Mouse (Mus musculus) midbrain, embryonic 11.5 days (tissue): ENCODE data around the gene Rbm20. TPM values are rescaled to one million over a fixed set of nuclear protein-coding genes. Genes with fewer than 3 reads are reported as not detected.
"Not testable (repeated sequence)": the region's sequence is repeated elsewhere in the genome, so short reads cannot be mapped to it uniquely, and the experiment has no call there.

Source experiments
- ATAC-seq: fragments of 200-750 bp; cut with Nextera tagmentation; 2 replicates; pipeline ENCODE4 v1.8.0; 2017; ENCODE audit warnings: moderate TSS enrichment, moderate library complexity; ENCODE audit not compliant: low FRiP score
- DNase-seq: peaks from one replicate; pipeline ENCODE4 v3.0.0; 2015; ENCODE audit warnings: low spot score; ENCODE audit errors: missing footprints
- H3K27ac ChIP-seq: fragments of 300-500 bp; sonication (generic); 2 replicates; pipeline ENCODE4 v1.5.1; 2014; ENCODE audit warnings: low read depth, low read length
- H3K27me3 ChIP-seq: fragments of 300-500 bp; sonication (generic); 2 replicates; pipeline ENCODE4 v1.6.1; 2014; ENCODE audit warnings: mild to moderate bottlenecking, low read length, moderate library complexity, mixed read lengths; ENCODE audit not compliant: control insufficient read depth, insufficient read depth
- H3K36me3 ChIP-seq: fragments of 300-500 bp; sonication (generic); 2 replicates; pipeline ENCODE4 v1.6.1; 2014; ENCODE audit warnings: mild to moderate bottlenecking, low read length, moderate library complexity, mixed read lengths; ENCODE audit not compliant: control insufficient read depth, insufficient read depth
- H3K4me1 ChIP-seq: fragments of 300-500 bp; sonication (generic); 2 replicates; pipeline ENCODE4 v1.6.1; 2014; ENCODE audit warnings: low read length; ENCODE audit not compliant: control insufficient read depth, insufficient read depth
- H3K4me2 ChIP-seq: fragments of 300-500 bp; sonication (generic); 2 replicates; pipeline ENCODE4 v1.6.1; 2014; ENCODE audit warnings: mild to moderate bottlenecking, moderate library complexity
- H3K4me3 ChIP-seq: fragments of 300-500 bp; sonication (generic); 2 replicates; pipeline ENCODE4 v1.5.1; 2014; ENCODE audit warnings: low read depth, low read length
- H3K9ac ChIP-seq: fragments of 300-500 bp; sonication (generic); 2 replicates; pipeline ENCODE4 v1.6.1; 2014; ENCODE audit warnings: low read length
- H3K9me3 ChIP-seq: fragments of 300-500 bp; sonication (generic); 2 replicates; pipeline ENCODE4 v1.6.1; 2016; ENCODE audit warnings: low read length; ENCODE audit not compliant: control insufficient read depth
- WGBS: fragments of 180-500 bp; shearing (Covaris S2); extraction: QIAGEN DNeasy Blood & Tissue Kit; methylation state at CpG from one replicate; pipeline ENCODE4 v1.1.7; 2014; 5-methylcytosine and 5-hydroxymethylcytosine counted together
- polyA plus RNA-seq: library from polyadenylated mRNA; unstranded; fragments of >200 nt; fragmentation: Nextera tagmentation; extraction: Ambion mirVana; gene quantifications from 2 replicates; pipeline ENCODE4 v1.2.1, GENCODE M21; 2014

The Rbm20 gene
- polyA plus RNA-seq, 1 experiment from 2014 or later, result 1.0 TPM

- 85% methylated on average over 10 of the region's 10 CpGs for WGBS
- H3K9me3 ChIP-seq, result no peaks in the 10 kb centered on the region
- ATAC-seq, result no peak
Observed at GRCm38 (mm10) chr19:53797770-53798169, 120.7 kb downstream of the Rbm20 start.

GRCm38 (mm10) chr19:53799885-53800284 lies 122.8 kb downstream of the Rbm20 start:
- Histone ChIP-seq H3K36me3 (no peaks in the 10 kb centered on the region), H3K4me2 (no peak overlapping the region), H3K27me3 (no peaks in the 10 kb centered on the region), H3K27ac (no peak overlapping the region), H3K9ac (no peak overlapping the region), H3K4me1 (no peaks in the 10 kb centered on the region), H3K9me3 (no peaks in the 10 kb centered on the region), H3K4me3 (no peak overlapping the region)
- ATAC-seq (no peak), DNase-seq (no peak)
- 83% methylated on average over 11 of the region's 11 CpGs for WGBS

More at GRCm38 (mm10) chr19:53797770-53798169, 120.7 kb downstream of the Rbm20 start:
- no peak overlapping the region for H3K27ac ChIP-seq
- H3K4me1 ChIP-seq, result no peaks in the 10 kb centered on the region
- no peaks in the 10 kb centered on the region for H3K36me3 ChIP-seq
- no peak for DNase-seq
- H3K27me3 ChIP-seq, result no peaks in the 10 kb centered on the region
- no peak overlapping the region for H3K4me3 ChIP-seq
- H3K9ac ChIP-seq, result no peak overlapping the region
- H3K4me2 ChIP-seq, result no peak overlapping the region

GRCm38 (mm10) chr19:53800365-53800999 lies 123.4 kb downstream of the Rbm20 start:
- ATAC-seq (no peak), DNase-seq (no peak)
- Histone ChIP-seq H3K36me3 (no peaks in the 10 kb centered on the region), H3K4me3 (no peak overlapping the region), H3K4me2 (no peak overlapping the region), H3K4me1 (no peaks in the 10 kb centered on the region), H3K27ac (no peak overlapping the region), H3K9ac (no peak overlapping the region), H3K9me3 (no peaks in the 10 kb centered on the region), H3K27me3 (no peaks in the 10 kb centered on the region)
- 81% methylated on average over 15 of the region's 15 CpGs for WGBS

- Histone ChIP-seq H3K4me2 (no peak overlapping the region), H3K9me3 (no peaks in the 10 kb centered on the region), H3K27ac (no peak overlapping the region), H3K4me3 (no peak overlapping the region), H3K4me1 (no peaks in the 10 kb centered on the region), H3K9ac (no peak overlapping the region), H3K36me3 (no peaks in the 10 kb centered on the region), H3K27me3 (no peaks in the 10 kb centered on the region)
- no peak for DNase-seq
- 92% methylated on average over 5 of the region's 5 CpGs for WGBS
- ATAC-seq, result no peak
Observed at GRCm38 (mm10) chr19:53801380-53801779, 124.3 kb downstream of the Rbm20 start.

GRCm38 (mm10) chr19:53801789-53802683 lies 124.9 kb downstream of the Rbm20 start:
- DNase-seq (no peak), ATAC-seq (no peak)
- 84% methylated on average over 11 of the region's 11 CpGs for WGBS
- Histone ChIP-seq H3K4me2 (no peak overlapping the region), H3K9me3 (no peaks in the 10 kb centered on the region), H3K27ac (no peak overlapping the region), H3K4me3 (no peak overlapping the region), H3K4me1 (no peaks in the 10 kb centered on the region), H3K27me3 (no peaks in the 10 kb centered on the region), H3K9ac (no peak overlapping the region), H3K36me3 (no peaks in the 10 kb centered on the region)

GRCm38 (mm10) chr19:53803954-53804353 lies 126.8 kb downstream of the Rbm20 start:
- DNase-seq (no peak), ATAC-seq (no peak)
- Histone ChIP-seq H3K4me1 (no peaks in the 10 kb centered on the region), H3K4me2 (no peak overlapping the region), H3K9me3 (no peaks in the 10 kb centered on the region), H3K4me3 (no peak overlapping the region), H3K36me3 (no peaks in the 10 kb centered on the region), H3K27ac (no peak overlapping the region), H3K9ac (no peak overlapping the region), H3K27me3 (no peaks in the 10 kb centered on the region)
- 86% methylated on average over 2 of the region's 2 CpGs for WGBS

GRCm38 (mm10) chr19:53805063-53805462 lies 128.0 kb downstream of the Rbm20 start:
- no peak overlapping the region for H3K4me2 ChIP-seq
- 86% methylated on average over 3 of the region's 3 CpGs for WGBS
- no peak for DNase-seq
- no peak overlapping the region for H3K9ac ChIP-seq
- no peak overlapping the region for H3K4me3 ChIP-seq
- H3K4me1 ChIP-seq, result no peaks in the 10 kb centered on the region
- no peak for ATAC-seq
- H3K36me3 ChIP-seq, result no peaks in the 10 kb centered on the region
- H3K27ac ChIP-seq, result no peak overlapping the region
- no peaks in the 10 kb centered on the region for H3K9me3 ChIP-seq
- no peaks in the 10 kb centered on the region for H3K27me3 ChIP-seq

GRCm38 (mm10) chr19:53806126-53806525 lies 129.0 kb downstream of the Rbm20 start:
- Histone ChIP-seq H3K9me3 (no peaks in the 10 kb centered on the region), H3K36me3 (no peaks in the 10 kb centered on the region), H3K4me3 (no peak overlapping the region), H3K9ac (no peak overlapping the region), H3K4me2 (no peak overlapping the region), H3K4me1 (no peaks in the 10 kb centered on the region), H3K27ac (no peak overlapping the region), H3K27me3 (no peaks in the 10 kb centered on the region)
- WGBS, result 69% methylated on average over 7 of the region's 7 CpGs
- ATAC-seq, result no peak
- DNase-seq, result no peak

- WGBS, result 88% methylated on average over 6 of the region's 6 CpGs
- not testable (repeated sequence) for DNase-seq, ATAC-seq, H3K36me3 ChIP-seq, H3K4me3 ChIP-seq, H3K9me3 ChIP-seq, H3K9ac ChIP-seq, H3K4me2 ChIP-seq, H3K27me3 ChIP-seq, H3K4me1 ChIP-seq, H3K27ac ChIP-seq
Observed at GRCm38 (mm10) chr19:53806526-53807275, 129.6 kb downstream of the Rbm20 start.
